Mouse (Mus musculus): ENCODE measurements around the gene Pola2. TPM values are rescaled to one million over a fixed set of nuclear protein-coding genes. Genes with fewer than 3 reads are reported as not detected.

The Pola2 gene
- polyA plus RNA-seq, 1 experiment: 32.7 TPM

DNA sequence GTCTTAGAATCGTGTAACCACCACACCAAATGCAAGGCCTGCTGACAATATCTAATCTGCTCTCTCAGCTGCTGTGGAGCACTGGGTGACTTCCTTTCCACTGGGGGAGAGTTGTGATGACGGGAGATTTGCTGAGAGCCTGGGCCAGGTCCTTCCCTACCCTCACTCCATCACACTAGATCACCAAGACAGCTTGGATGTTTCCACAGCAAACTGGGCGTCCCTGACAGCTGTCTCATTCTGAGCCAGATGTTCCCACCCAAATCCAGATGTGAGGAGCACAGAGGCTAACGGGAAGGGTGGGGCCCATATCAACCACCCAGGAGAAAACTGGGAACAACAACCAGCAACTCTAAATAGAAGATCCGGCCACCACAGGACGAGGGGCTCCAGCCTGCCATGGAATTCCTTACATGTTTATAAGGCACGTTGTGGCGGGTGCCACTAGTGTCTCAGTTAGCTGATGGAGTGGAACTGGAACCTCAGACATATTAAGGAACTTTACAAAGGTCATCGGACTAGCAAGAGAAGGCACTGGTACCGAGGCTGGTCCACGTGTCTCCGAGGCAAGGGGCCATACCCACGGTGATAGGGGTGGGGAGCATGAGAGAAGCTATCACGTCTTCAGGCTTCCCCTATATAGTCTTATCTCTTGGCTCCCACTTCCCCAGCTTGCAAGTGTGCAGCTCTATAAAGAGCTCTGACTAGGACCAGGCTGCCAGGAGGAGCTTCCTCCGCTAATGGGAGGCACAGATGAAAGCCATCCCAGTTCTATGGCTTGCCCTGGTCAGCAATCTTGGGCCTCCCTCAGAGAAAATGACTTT is 41.7 kb downstream of the Pola2 start:
- TF ChIP-seq CTCF (IDR thresholded peaks at IDR 0.05; ENCODE audit: insufficient read depth, low read length) (no peak), POLR2A (IDR thresholded peaks at IDR 0.05; ENCODE audit: borderline replicate concordance, extremely low read depth, low read depth, low read length) (no peak)
- 30% methylated on average over 15 of the region's 15 CpGs for WGBS
- H3K4me3 ChIP-seq (replicated peaks; ENCODE audit: extremely low read depth, low read depth, low read length): peak overlapping the region; percentile 45
- peaks cover 8% of the 10 kb centered on the region for H3K4me1 ChIP-seq (ENCODE audit: control insufficient read depth, insufficient read depth, low read length)
- DNase-seq: no peak

DNA sequence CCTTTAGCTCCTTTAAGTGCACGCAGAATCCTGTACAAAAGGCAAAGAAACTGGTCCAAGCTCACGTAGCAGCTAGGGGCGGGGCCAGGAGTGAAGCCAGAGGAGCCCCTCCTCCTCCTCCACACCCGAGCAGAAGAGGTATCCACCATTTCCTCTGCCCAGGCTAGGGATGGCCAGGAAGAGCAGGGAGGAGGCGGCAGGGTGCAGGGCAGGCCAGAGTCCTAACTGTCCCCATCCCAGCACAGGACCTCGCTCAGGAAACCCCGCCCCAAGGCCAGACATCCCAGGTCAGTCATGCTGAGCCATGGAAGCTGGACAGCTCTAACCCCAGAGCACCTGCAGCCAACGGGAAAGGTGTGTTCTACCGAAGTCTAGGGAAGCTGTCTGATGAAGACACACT is 42.3 kb downstream of the Pola2 start:
- no peak for DNase-seq
- Histone ChIP-seq H3K4me3 (replicated peaks; ENCODE audit: extremely low read depth, low read depth, low read length) (peak overlapping the region; percentile 19), H3K4me1 (ENCODE audit: control insufficient read depth, insufficient read depth, low read length) (peaks cover 8% of the 10 kb centered on the region)
- TF ChIP-seq POLR2A (IDR thresholded peaks at IDR 0.05; ENCODE audit: borderline replicate concordance, extremely low read depth, low read depth, low read length): no peak
- no peak for TF ChIP-seq CTCF (IDR thresholded peaks at IDR 0.05; ENCODE audit: insufficient read depth, low read length)
- WGBS: 16% methylated on average over 9 of the region's 9 CpGs

DNA sequence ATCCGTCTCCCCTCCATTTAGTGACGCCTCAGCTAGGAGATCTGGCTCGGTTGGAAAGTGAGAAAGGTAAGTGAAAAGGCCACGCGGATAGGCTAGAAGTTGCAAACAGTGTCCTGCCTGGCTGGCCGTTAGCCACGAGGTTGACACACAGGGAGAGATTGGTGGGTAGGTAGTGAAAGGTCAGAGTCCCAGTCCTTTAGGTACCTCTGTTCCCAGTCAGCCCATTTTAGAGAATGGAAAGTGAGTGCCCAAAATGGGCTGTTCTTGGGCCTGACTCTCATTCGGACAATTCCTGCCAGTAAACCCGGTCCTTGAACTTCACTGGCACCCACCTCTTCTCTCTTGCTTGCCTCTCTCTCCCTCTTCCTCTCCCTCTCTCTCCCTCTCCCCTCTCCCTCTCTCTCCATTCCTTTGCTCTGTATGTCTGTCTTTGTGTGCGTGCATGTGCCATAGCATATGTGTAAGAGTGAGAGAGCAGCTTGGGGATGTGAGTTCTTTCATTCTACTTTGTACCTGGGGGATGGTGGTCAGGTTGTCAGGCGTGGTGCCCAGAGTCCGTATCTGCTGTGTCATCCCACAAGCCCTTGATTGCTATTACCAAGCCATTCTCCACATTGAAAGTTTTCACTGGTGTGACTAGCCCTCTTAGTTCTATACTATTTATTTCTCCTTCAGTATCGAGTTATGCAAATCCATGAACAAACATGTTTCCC is 50.8 kb downstream of the Pola2 start, which contains the start of gene Dpf2:
TSS of gene Dpf2 (minus strand) at position 4 of the 713 bp plus-strand sequence.
- Histone ChIP-seq H3K4me3 (replicated peaks; ENCODE audit: extremely low read depth, low read depth, low read length) (peak within 1 kb of the TSS; percentile 91), H3K4me1 (ENCODE audit: control insufficient read depth, insufficient read depth, low read length) (peaks cover 12% of the 10 kb centered on the region)
- DNase-seq: no peak
- 15% methylated on average over 13 of the region's 13 CpGs for WGBS
- TF ChIP-seq CTCF (IDR thresholded peaks at IDR 0.05; ENCODE audit: insufficient read depth, low read length): no peak

DNA sequence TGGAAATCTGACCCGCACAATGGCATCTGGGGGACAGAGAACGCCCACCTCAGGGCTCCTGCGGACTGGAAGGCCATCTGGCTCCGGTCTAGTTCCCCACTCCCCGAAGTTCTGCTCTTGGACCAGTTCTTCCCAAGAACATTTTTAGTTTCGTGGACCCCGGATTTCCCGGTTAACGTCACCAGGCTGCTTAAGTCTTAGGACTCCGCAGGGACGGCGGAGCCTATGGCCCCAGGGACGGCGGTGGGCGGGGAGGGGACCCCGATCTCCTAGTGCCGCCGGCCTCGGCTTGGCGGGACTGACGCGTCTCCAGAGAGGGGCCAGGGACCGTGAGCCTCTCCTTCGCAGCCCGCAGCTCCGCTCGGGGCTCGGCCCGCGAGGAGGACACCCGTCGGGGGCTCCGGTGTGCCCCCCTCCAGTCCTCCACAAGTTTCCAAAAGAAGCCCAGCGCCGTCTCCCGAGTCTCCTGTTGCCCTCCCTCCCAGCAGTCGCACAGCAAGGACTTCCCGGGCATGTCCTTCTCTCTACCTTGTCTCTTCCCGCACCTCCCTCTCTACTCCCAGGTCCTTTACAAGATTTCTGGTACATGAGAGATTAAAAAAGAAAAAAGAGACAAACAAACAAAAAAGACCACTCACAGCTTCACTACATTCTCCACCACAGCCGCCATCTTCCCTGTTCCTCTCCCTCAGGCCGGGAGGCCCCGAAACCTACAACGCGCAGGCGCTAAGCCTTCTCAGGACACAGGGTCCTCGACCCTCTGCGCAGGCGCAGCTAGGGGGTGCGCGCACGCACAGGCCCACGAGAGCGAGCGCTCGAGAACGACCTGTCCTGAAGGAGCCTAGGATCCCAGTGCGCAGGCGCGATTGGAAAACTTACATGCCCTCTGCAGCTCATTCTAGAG is 51.6 kb downstream of the Pola2 start:
- under 1% methylated on average over 59 of the region's 59 CpGs for WGBS
- H3K4me1 ChIP-seq (ENCODE audit: control insufficient read depth, insufficient read depth, low read length): peaks cover 12% of the 10 kb centered on the region
- H3K4me3 ChIP-seq (replicated peaks; ENCODE audit: extremely low read depth, low read depth, low read length): peak overlapping the region; percentile 91
- DNase-seq: peak; percentile 95
- TF ChIP-seq POLR2A (IDR thresholded peaks at IDR 0.05; ENCODE audit: borderline replicate concordance, extremely low read depth, low read depth, low read length) (peak; percentile 98; the same call in 1 of the 2 replicates), CTCF (IDR thresholded peaks at IDR 0.05; ENCODE audit: insufficient read depth, low read length) (no peak)

DNA sequence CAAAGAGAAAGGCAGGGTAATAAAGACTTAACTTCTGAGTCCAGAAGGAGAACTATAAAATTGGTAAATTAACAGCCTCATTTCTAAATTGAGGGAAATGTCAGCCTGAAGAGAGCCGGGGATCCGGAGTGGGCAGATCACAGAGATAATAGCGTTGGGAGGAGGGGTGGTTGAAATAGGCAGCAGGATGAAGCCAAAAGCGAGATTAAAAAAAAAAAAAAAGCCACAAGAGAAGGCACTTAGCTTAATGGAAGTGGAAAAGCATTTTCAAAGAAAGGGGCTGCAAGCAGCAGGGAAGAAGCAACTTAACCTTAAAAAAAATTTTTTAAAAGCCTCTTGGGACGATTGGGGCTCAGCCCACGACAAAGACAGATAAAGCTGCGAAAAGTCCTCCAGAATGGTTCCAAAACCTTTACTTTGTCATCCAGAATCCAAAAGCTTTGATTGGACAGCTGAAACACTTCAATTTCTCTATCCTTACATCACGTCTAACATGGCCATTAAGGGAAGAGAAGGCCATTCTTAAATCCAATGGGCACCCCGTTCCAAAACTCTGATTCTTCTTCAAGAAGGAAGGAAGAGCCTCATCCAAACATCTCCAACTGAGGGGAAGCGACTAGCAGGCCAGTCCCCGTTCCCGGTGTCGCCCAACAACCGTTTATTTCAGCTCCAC is 52.4 kb downstream of the Pola2 start:
- Histone ChIP-seq H3K4me3 (replicated peaks; ENCODE audit: extremely low read depth, low read depth, low read length) (peak overlapping the region; percentile 91), H3K4me1 (ENCODE audit: control insufficient read depth, insufficient read depth, low read length) (peaks cover 12% of the 10 kb centered on the region)
- TF ChIP-seq POLR2A (IDR thresholded peaks at IDR 0.05; ENCODE audit: borderline replicate concordance, extremely low read depth, low read depth, low read length) (peak; percentile 42; the same call in 1 of the 2 replicates), CTCF (IDR thresholded peaks at IDR 0.05; ENCODE audit: insufficient read depth, low read length) (no peak)
- WGBS: under 1% methylated on average over 14 of the region's 14 CpGs
- DNase-seq: no peak

DNA sequence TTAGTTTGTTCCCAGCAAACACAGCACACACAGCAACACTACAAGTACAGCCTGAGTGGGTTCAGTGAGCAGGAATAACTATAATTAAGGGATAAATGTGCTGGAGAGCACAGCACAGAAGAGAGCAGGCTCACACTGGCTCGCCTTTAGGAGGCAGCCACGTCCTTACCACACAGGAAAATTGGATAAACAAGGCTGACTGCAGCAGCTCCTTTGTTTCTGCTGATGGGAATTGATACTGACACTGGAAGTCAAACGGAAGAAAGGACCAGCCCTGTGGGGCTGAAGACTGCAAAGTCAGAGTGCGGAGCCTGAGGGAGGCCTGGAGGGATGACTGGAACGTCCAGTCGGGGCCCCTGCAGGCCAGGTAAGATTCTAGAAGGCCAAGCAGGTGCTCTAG is 53.8 kb downstream of the Pola2 start:
- no peak for DNase-seq
- Histone ChIP-seq H3K4me1 (ENCODE audit: control insufficient read depth, insufficient read depth, low read length) (peaks cover 12% of the 10 kb centered on the region), H3K4me3 (replicated peaks; ENCODE audit: extremely low read depth, low read depth, low read length) (peak overlapping the region; percentile 45)
- WGBS: 28% methylated on average over 6 of the region's 6 CpGs
- TF ChIP-seq POLR2A (IDR thresholded peaks at IDR 0.05; ENCODE audit: borderline replicate concordance, extremely low read depth, low read depth, low read length) (no peak), CTCF (IDR thresholded peaks at IDR 0.05; ENCODE audit: insufficient read depth, low read length) (peak; percentile 37; the same call in 1 of the 2 replicates)

DNA sequence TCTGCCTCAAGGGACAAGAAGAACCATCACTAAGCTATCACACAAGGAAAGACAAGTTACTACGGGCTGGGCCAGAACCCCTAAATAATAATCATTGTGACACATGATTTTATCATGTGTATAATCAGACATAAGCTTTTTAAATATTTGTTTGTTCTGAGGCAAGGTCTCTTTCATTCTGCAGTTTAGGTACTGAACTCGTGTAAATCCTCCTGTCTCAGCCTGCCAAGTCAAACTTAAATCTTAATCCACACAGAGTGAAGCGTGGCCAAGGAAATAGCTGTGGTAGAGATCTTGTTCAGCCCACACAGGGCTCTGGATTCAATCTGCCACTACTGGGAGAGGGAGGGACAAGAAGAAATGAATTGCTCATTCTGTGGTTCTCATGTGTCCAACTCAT is 56.7 kb downstream of the Pola2 start:
- Histone ChIP-seq H3K4me1 (ENCODE audit: control insufficient read depth, insufficient read depth, low read length) (peaks cover 12% of the 10 kb centered on the region), H3K4me3 (replicated peaks; ENCODE audit: extremely low read depth, low read depth, low read length) (no peak overlapping the region)
- 62% methylated on average over 3 of the region's 3 CpGs for WGBS
- no peak for DNase-seq
- TF ChIP-seq CTCF (IDR thresholded peaks at IDR 0.05; ENCODE audit: insufficient read depth, low read length): no peak
- no peak for TF ChIP-seq POLR2A (IDR thresholded peaks at IDR 0.05; ENCODE audit: borderline replicate concordance, extremely low read depth, low read depth, low read length)

DNA sequence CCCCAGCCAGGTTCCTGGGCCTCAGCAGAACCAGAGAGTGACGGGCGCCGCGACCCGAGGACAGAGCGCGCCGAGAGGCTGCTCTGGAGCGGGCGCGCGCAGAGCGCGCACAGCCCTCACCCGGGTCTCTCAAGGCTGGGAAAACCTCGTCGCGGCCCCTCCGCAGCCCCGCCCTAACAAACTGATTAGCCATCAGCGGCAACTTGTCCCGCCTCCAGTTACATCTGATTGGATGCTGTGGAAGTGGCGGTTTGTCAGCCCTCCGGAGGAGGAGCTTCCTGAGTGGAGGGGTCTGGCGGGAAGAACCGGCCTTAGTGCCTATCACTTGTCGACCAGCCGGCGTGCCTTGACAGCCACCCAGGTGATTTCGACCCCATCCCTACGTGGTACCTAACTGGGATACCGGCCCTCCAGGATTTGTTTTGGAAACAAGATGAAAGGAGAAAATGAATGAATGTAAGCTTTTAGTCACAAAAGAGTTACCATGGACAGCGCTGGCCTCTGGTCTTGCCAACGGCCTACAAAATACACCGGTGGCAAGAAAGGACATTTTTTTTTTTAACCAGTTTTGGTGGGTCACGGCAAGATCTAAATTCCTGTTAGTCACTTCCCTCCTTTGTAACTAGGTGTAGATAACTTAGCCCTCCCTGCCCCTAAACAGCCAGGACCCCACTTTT is 69.9 kb downstream of the Pola2 start, which contains the start of gene Tigd3:
TSS of gene Tigd3 (minus strand) at position 148 of the 677 bp plus-strand sequence.
- WGBS: 2% methylated on average over 36 of the region's 36 CpGs
- H3K4me1 ChIP-seq (ENCODE audit: control insufficient read depth, insufficient read depth, low read length): no peaks in the 10 kb centered on the region; the same call in 1 of the 2 replicates
- DNase-seq: peak; percentile 93
- TF ChIP-seq POLR2A (IDR thresholded peaks at IDR 0.05; ENCODE audit: borderline replicate concordance, extremely low read depth, low read depth, low read length) (0 out of 2 replicates have a peak, but pooled peaks have one; percentile 17), CTCF (IDR thresholded peaks at IDR 0.05; ENCODE audit: insufficient read depth, low read length) (no peak)
- peak within 1 kb of the TSS; percentile 68 for H3K4me3 ChIP-seq (replicated peaks; ENCODE audit: extremely low read depth, low read depth, low read length)

All from lung, adult 2 months (tissue).